Mouse (Mus musculus) MEL (cell line): ENCODE measurements around the gene Safb2. TPM values are rescaled to one million over a fixed set of nuclear protein-coding genes. Genes with fewer than 3 reads are reported as not detected.
A peak's percentile ranks its signal among the peaks of the same experiment; 100 is the strongest.

Experiments
- DNase-seq: peaks from one replicate; pipeline ENCODE4 v3.0.0; 2011; ENCODE audit warnings: low read depth, low spot score
- H3K27ac ChIP-seq: 2 replicates; pipeline ENCODE4 v1.5.1; 2012; ENCODE audit warnings: low read depth, mild to moderate bottlenecking, control low read depth, low read length, moderate library complexity; ENCODE audit not compliant: control insufficient read depth
- H3K27me3 ChIP-seq, 2 experiments: fragments of 150-350 bp in 1 of 2; sonication (generic) in 1 of 2; 2 replicates each; pipeline ENCODE4 v1.6.1; 2012; ENCODE audit warnings: low read length in 2 of 2, mild to moderate bottlenecking in 2 of 2, improper control_type of control experiment in 1 of 2, moderate library complexity in 1 of 2; ENCODE audit not compliant: insufficient read depth in 2 of 2, control insufficient read depth in 1 of 2
- H3K36me3 ChIP-seq, 2 experiments: 2 replicates each; pipeline ENCODE4 v1.6.1; 2012 to 2014; ENCODE audit warnings: low read length in 2 of 2, improper control_type of control experiment in 1 of 2, inconsistent platforms in 1 of 2, mild to moderate bottlenecking in 1 of 2; ENCODE audit not compliant: insufficient read depth in 2 of 2, control insufficient read depth in 1 of 2
- H3K4me1 ChIP-seq, 2 experiments: fragments of 150-350 bp in 1 of 2; sonication (generic) in 1 of 2; 2 replicates each; pipeline ENCODE4 v1.6.1; 2012; ENCODE audit warnings: low read length in 2 of 2, improper control_type of control experiment in 1 of 2, mild to moderate bottlenecking in 1 of 2; ENCODE audit not compliant: insufficient read depth in 2 of 2, control insufficient read depth in 1 of 2
- H3K4me3 ChIP-seq, 2 experiments: fragments of 150-350 bp in 1 of 2; sonication (generic) in 1 of 2; 2 replicates each; pipeline ENCODE4 v1.5.1; 2012; ENCODE audit warnings: low read depth in 2 of 2, low read length in 2 of 2, mild to moderate bottlenecking in 2 of 2, moderate library complexity in 2 of 2, control low read depth in 1 of 2, improper control_type of control experiment in 1 of 2; ENCODE audit not compliant: control insufficient read depth in 1 of 2, insufficient read depth in 1 of 2
- H3K79me2 ChIP-seq: 2 replicates; pipeline ENCODE4 v1.6.1; 2012; ENCODE audit warnings: mild to moderate bottlenecking, low read length, moderate library complexity; ENCODE audit not compliant: control insufficient read depth, poor library complexity, insufficient read depth
- H3K9ac ChIP-seq: 2 replicates; pipeline ENCODE4 v1.6.1; 2012; ENCODE audit warnings: low read depth, mild to moderate bottlenecking, control low read depth, low read length, moderate library complexity; ENCODE audit not compliant: control insufficient read depth, poor library complexity, severe bottlenecking
- H3K9me3 ChIP-seq: fragments of 150-350 bp; sonication (generic); replicated peaks from 2 replicates; pipeline ENCODE4 v1.6.1; 2012; ENCODE audit warnings: mild to moderate bottlenecking, low read length, improper control_type of control experiment, moderate library complexity; ENCODE audit not compliant: insufficient read depth
- BHLHE40 ChIP-seq: IDR thresholded peaks from 2 replicates; pipeline ENCODE4 v1.6.1; 2012; ENCODE audit warnings: low read depth, mild to moderate bottlenecking, inconsistent platforms, low read length, improper control_type of control experiment, borderline replicate concordance
- CHD2 ChIP-seq: IDR thresholded peaks from 2 replicates; pipeline ENCODE4 v1.6.1; 2011; ENCODE audit warnings: low read length, improper control_type of control experiment
- CTCF ChIP-seq, 3 experiments: IDR thresholded peaks in 2 of 3; conservative IDR thresholded peaks in 1 of 3; 2 replicates each; pipeline ENCODE4 v1.5.1; 2011 to 2012; ENCODE audit warnings: low read length in 3 of 3, low read depth in 2 of 3, mild to moderate bottlenecking in 2 of 3, improper control_type of control experiment in 1 of 3, inconsistent platforms in 1 of 3, mixed read lengths in 1 of 3, moderate library complexity in 1 of 3; ENCODE audit not compliant: control insufficient read depth in 1 of 3, insufficient read depth in 1 of 3, poor library complexity in 1 of 3, severe bottlenecking in 1 of 3
- ELF1 ChIP-seq: IDR thresholded peaks from 2 replicates; pipeline ENCODE4 v1.6.1; 2014; ENCODE audit warnings: low read depth, mild to moderate bottlenecking, inconsistent platforms, low read length, improper control_type of control experiment, moderate library complexity
- EP300 ChIP-seq, 2 experiments: IDR thresholded peaks; 2 replicates each; pipeline ENCODE4 v1.6.1; 2011; ENCODE audit warnings: improper control_type of control experiment in 2 of 2, low read length in 2 of 2, low read depth in 1 of 2, mild to moderate bottlenecking in 1 of 2
- ETS1 ChIP-seq: IDR thresholded peaks from 2 replicates; pipeline ENCODE4 v1.6.1; 2012; ENCODE audit warnings: low read depth, mild to moderate bottlenecking, inconsistent platforms, low read length, improper control_type of control experiment, moderate library complexity
- GABPA ChIP-seq: IDR thresholded peaks from 2 replicates; pipeline ENCODE4 v1.6.1; 2012; ENCODE audit warnings: low read depth, mild to moderate bottlenecking, inconsistent platforms, low read length, improper control_type of control experiment, moderate library complexity
- GATA1 ChIP-seq: IDR thresholded peaks from 2 replicates; pipeline ENCODE4 v1.6.1; 2011; ENCODE audit warnings: low read depth, low read length, improper control_type of control experiment
- HCFC1 ChIP-seq: IDR thresholded peaks from 2 replicates; pipeline ENCODE4 v1.6.1; 2012; ENCODE audit warnings: low read depth, mild to moderate bottlenecking, inconsistent platforms, low read length, improper control_type of control experiment, moderate library complexity
- JUND ChIP-seq: IDR thresholded peaks from 2 replicates; pipeline ENCODE4 v1.6.1; 2011; ENCODE audit warnings: low read depth, mild to moderate bottlenecking, improper control_type of control experiment, low read length
- KAT2A ChIP-seq: conservative IDR thresholded peaks from 2 replicates; pipeline ENCODE4 v1.6.1; 2012; ENCODE audit warnings: low read depth, low read length, improper control_type of control experiment, inconsistent platforms
- MAFK ChIP-seq: IDR thresholded peaks from 2 replicates; pipeline ENCODE4 v1.6.1; 2011; ENCODE audit warnings: low read depth, mild to moderate bottlenecking, low read length, improper control_type of control experiment, borderline replicate concordance
- MAZ ChIP-seq: IDR thresholded peaks from 2 replicates; pipeline ENCODE4 v1.6.1; 2012; ENCODE audit warnings: low read depth, mild to moderate bottlenecking, inconsistent platforms, low read length, improper control_type of control experiment
- MEF2A ChIP-seq: IDR thresholded peaks from 2 replicates; pipeline ENCODE4 v1.6.1; 2014; ENCODE audit warnings: low read depth, mild to moderate bottlenecking, inconsistent platforms, low read length, improper control_type of control experiment; ENCODE audit not compliant: poor library complexity, insufficient replicate concordance, severe bottlenecking; ENCODE audit errors: extremely low read depth
- MXI1 ChIP-seq: IDR thresholded peaks from 2 replicates; pipeline ENCODE4 v1.6.1; 2011; ENCODE audit warnings: mild to moderate bottlenecking, low read depth, low read length, improper control_type of control experiment
- MYC ChIP-seq: IDR thresholded peaks from 2 replicates; pipeline ENCODE4 v1.6.1; 2011; ENCODE audit warnings: low read depth, mild to moderate bottlenecking, low read length, improper control_type of control experiment, moderate library complexity
- NELFE ChIP-seq: IDR thresholded peaks from 2 replicates; pipeline ENCODE4 v1.6.1; 2011; ENCODE audit warnings: low read depth, low read length, improper control_type of control experiment
- POLR2A ChIP-seq, 2 experiments: IDR thresholded peaks; 2 replicates each; pipeline ENCODE4 v1.6.1; 2011 to 2012; ENCODE audit warnings: low read length in 2 of 2, mild to moderate bottlenecking in 2 of 2, control low read depth in 1 of 2, improper control_type of control experiment in 1 of 2, low read depth in 1 of 2, moderate library complexity in 1 of 2; ENCODE audit not compliant: control insufficient read depth in 1 of 2, insufficient read depth in 1 of 2, poor library complexity in 1 of 2
- POLR2AphosphoS2 ChIP-seq: IDR thresholded peaks from 2 replicates; pipeline ENCODE4 v1.6.1; 2011; ENCODE audit warnings: low read length, improper control_type of control experiment
- POLR2AphosphoS5 ChIP-seq: IDR thresholded peaks from 2 replicates; pipeline ENCODE4 v1.6.1; 2012; ENCODE audit warnings: low read depth, borderline replicate concordance, mild to moderate bottlenecking, inconsistent platforms, low read length, moderate library complexity, mixed read lengths
- RAD21 ChIP-seq: IDR thresholded peaks from 2 replicates; pipeline ENCODE4 v1.6.1; 2011; ENCODE audit warnings: mild to moderate bottlenecking, low read depth, low read length, improper control_type of control experiment
- RCOR1 ChIP-seq: IDR thresholded peaks from 2 replicates; pipeline ENCODE4 v1.6.1; 2012; ENCODE audit warnings: low read depth, mild to moderate bottlenecking, inconsistent platforms, low read length, improper control_type of control experiment
- SMC3 ChIP-seq: IDR thresholded peaks from 2 replicates; pipeline ENCODE4 v1.6.1; 2011; ENCODE audit warnings: low read depth, low read length, improper control_type of control experiment
- TBP ChIP-seq: IDR thresholded peaks from 2 replicates; pipeline ENCODE4 v1.8.0; 2011; ENCODE audit warnings: low read depth, low read length, improper control_type of control experiment
- TCF12 ChIP-seq: IDR thresholded peaks from 2 replicates; pipeline ENCODE4 v1.6.1; 2014; ENCODE audit warnings: low read depth, mild to moderate bottlenecking, inconsistent platforms, low read length, improper control_type of control experiment, moderate library complexity
- USF1 ChIP-seq: IDR thresholded peaks from 2 replicates; pipeline ENCODE4 v1.6.1; 2014; ENCODE audit warnings: low read depth, mild to moderate bottlenecking, inconsistent platforms, low read length, improper control_type of control experiment, moderate library complexity
- USF2 ChIP-seq, 2 experiments: IDR thresholded peaks; 2 replicates each; pipeline ENCODE4 v1.6.1; 2011 to 2012; ENCODE audit warnings: improper control_type of control experiment in 2 of 2, low read length in 2 of 2, borderline replicate concordance in 1 of 2, inconsistent platforms in 1 of 2, low read depth in 1 of 2, mild to moderate bottlenecking in 1 of 2; ENCODE audit not compliant: insufficient read depth in 1 of 2
- ZKSCAN1 ChIP-seq: IDR thresholded peaks from 2 replicates; pipeline ENCODE4 v1.6.1; 2012; ENCODE audit warnings: low read depth, mild to moderate bottlenecking, inconsistent platforms, low read length, improper control_type of control experiment, moderate library complexity
- ZMIZ1 ChIP-seq: IDR thresholded peaks from 2 replicates; pipeline ENCODE4 v1.6.1; 2012; ENCODE audit warnings: low read depth, mild to moderate bottlenecking, inconsistent platforms, low read length, improper control_type of control experiment, moderate library complexity
- ZNF384 ChIP-seq: IDR thresholded peaks from 2 replicates; pipeline ENCODE4 v1.6.1; 2012; ENCODE audit warnings: low read depth, mild to moderate bottlenecking, inconsistent platforms, low read length, improper control_type of control experiment
- polyA plus RNA-seq, 2 experiments: library from polyadenylated mRNA; stranded (reverse) in 1 of 2; unstranded in 1 of 2; fragments of >175 nt in 1 of 2; fragments of >200 nt in 1 of 2; gene quantifications; 2 replicates each; pipeline versions ENCODE4 v1.2.1 to v1.2.4; 2012; ENCODE audit warnings: low replicate concordance in 2 of 2, low read depth in 1 of 2; ENCODE audit not compliant: insufficient read length in 2 of 2, insufficient read depth in 1 of 2, missing spikeins in 1 of 2
- total RNA-seq: library from RNA; depleted of rRNA; stranded (reverse); fragments of 300-350 nt; gene quantifications from 2 replicates; pipeline ENCODE4 v1.2.3, GENCODE M21; 2012

Gene Safb2
- total and polyA plus RNA-seq, 3 experiments = 61.6 to 741 (median 217) TPM

GRCm38 (mm10) chr17:56542736-56543135, 41.6 kb downstream of the Safb2 start:
- Histone ChIP-seq H3K4me3 (no peak overlapping the region), H3K36me3 (no peaks in the 10 kb centered on the region), H3K9ac (no peak overlapping the region), H3K79me2 (no peaks in the 10 kb centered on the region), H3K27me3 (no peaks in the 10 kb centered on the region), H3K9me3 (no peaks in the 10 kb centered on the region), H3K4me1 (peaks cover 0 to 8% of the 10 kb centered on the region in 2 experiments; a peak in 1 of 4 replicates), H3K27ac (no peak overlapping the region)
- TF ChIP-seq GABPA (no peak), HCFC1 (no peak), MEF2A (no peak), ETS1 (no peak), CHD2 (no peak), GATA1 (no peak), RAD21 (no peak), TBP (no peak), ZMIZ1 (no peak), BHLHE40 (no peak), MXI1 (no peak), POLR2AphosphoS2 (no peak), MAFK (no peak), NELFE (no peak), ZKSCAN1 (no peak), MAZ (no peak), MYC (no peak), ZNF384 (no peak)
- no peak for DNase-seq

DNA sequence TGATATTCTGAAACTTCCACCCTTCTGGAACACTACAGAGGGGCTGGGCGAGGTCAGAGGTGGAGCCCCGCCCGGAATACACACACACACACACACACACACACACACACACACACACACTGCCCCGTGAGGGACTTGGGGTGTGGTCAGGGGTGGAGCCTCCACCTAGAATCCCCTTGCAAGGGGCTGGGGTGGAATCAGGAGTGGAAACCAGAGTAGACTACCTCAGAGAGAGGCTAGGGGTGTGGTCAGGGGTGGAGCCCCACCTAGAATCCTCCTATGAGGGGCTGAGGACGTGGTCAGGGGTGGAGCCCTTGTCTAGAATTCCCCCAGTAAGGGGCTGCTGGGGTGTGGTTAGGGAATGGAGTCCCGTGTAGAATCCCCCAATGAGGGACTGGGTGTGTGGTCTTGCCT, 43.8 kb downstream of the Safb2 start:
- peaks cover 0 to 10% of the 10 kb centered on the region in 2 experiments; a peak in 2 of 4 replicates for H3K36me3 ChIP-seq
- H3K4me1 ChIP-seq = peaks cover 2 to 16% of the 10 kb centered on the region in 2 experiments
- no peak overlapping the region for H3K9ac ChIP-seq
- H3K27me3 ChIP-seq = no peaks in the 10 kb centered on the region
- DNase-seq = peak; percentile 81
- no peaks in the 10 kb centered on the region for H3K9me3 ChIP-seq
- no peak overlapping the region for H3K4me3 ChIP-seq
- no peak for TF ChIP-seq MAZ
- no peak for TF ChIP-seq JUND
- TF ChIP-seq HCFC1 = no peak
- TF ChIP-seq CTCF (IDR thresholded peaks at IDR 0.05 in 2 of 3, conservative IDR thresholded peaks at IDR 0.05 in 1 of 3; ENCODE audit: control insufficient read depth in 1 of 3, insufficient read depth in 1 of 3, low read depth in 2 of 3, low read length in 3 of 3, poor library complexity in 1 of 3, severe bottlenecking in 1 of 3) = no peak
- TF ChIP-seq TCF12 = no peak
- TF ChIP-seq USF1 = no peak
- TF ChIP-seq MYC = no peak
- TF ChIP-seq SMC3 = no peak
- TF ChIP-seq ELF1 = no peak
- no peak for TF ChIP-seq EP300 (IDR thresholded peaks at IDR 0.05; ENCODE audit: low read depth in 1 of 2, low read length in 2 of 2)
- no peak for TF ChIP-seq KAT2A
- no peak for TF ChIP-seq POLR2A (IDR thresholded peaks at IDR 0.05; ENCODE audit: control insufficient read depth in 1 of 2, insufficient read depth in 1 of 2, low read depth in 1 of 2, low read length in 2 of 2, poor library complexity in 1 of 2)
- TF ChIP-seq MEF2A = no peak
- TF ChIP-seq GATA1 = no peak
- TF ChIP-seq RCOR1 = no peak
- no peak for TF ChIP-seq POLR2AphosphoS5
- no peak for TF ChIP-seq NELFE
- TF ChIP-seq USF2 (IDR thresholded peaks at IDR 0.05; ENCODE audit: borderline replicate concordance in 1 of 2, insufficient read depth in 1 of 2, low read depth in 1 of 2, low read length in 2 of 2) = no peak
- H3K79me2 ChIP-seq = no peaks in the 10 kb centered on the region
- no peak overlapping the region for H3K27ac ChIP-seq
